Mouse (Mus musculus) v-Abl transformed pro-B cells (cell line): Measurements from ENCODE around the gene Dab1.

ENCODE experiments used
- in situ Hi-C, 2 experiments: fragments of 400-800 bp; cut with MboI; formaldehyde crosslinking; loops; one replicate each; pipeline ENCODE4 v1.15.1; 2025; ENCODE audit not compliant: unreplicated experiment in 2 of 2

Gene Dab1

GRCm38 (mm10) chr4:104429127-104429526, 810.0 kb downstream of the Dab1 start:
- in situ Hi-C loops = no loop called here

GRCm38 (mm10) chr4:104431231-104431855, 812.2 kb downstream of the Dab1 start:
- in situ Hi-C loops = no loop called here

GRCm38 (mm10) chr4:104432150-104432549, 813.0 kb downstream of the Dab1 start:
- in situ Hi-C loops = no loop called here

- in situ Hi-C loops = no loop called here
Observed at GRCm38 (mm10) chr4:104435736-104436135, 816.6 kb downstream of the Dab1 start.

GRCm38 (mm10) chr4:104436411-104436810, 817.3 kb downstream of the Dab1 start:
- in situ Hi-C loops = no loop called here

GRCm38 (mm10) chr4:104438730-104439129, 819.6 kb downstream of the Dab1 start:
- in situ Hi-C loops = no loop called here

- in situ Hi-C loops = no loop called here
Observed at GRCm38 (mm10) chr4:104439641-104440040, 820.5 kb downstream of the Dab1 start.

GRCm38 (mm10) chr4:104442925-104443747, 824.0 kb downstream of the Dab1 start:
- in situ Hi-C loops = no loop called here

GRCm38 (mm10) chr4:104443775-104444174, 824.6 kb downstream of the Dab1 start:
- in situ Hi-C loops = no loop called here

GRCm38 (mm10) chr4:104444985-104445384, 825.8 kb downstream of the Dab1 start:
- in situ Hi-C loops = no loop called here

GRCm38 (mm10) chr4:104448199-104448598, 829.0 kb downstream of the Dab1 start:
- in situ Hi-C loops = no loop called here

- in situ Hi-C loops = no loop called here
Observed at GRCm38 (mm10) chr4:104450645-104451044, 831.5 kb downstream of the Dab1 start.

- in situ Hi-C loops = no loop called here
Observed at GRCm38 (mm10) chr4:104452587-104452986, 833.4 kb downstream of the Dab1 start.

GRCm38 (mm10) chr4:104455151-104455550, 836.0 kb downstream of the Dab1 start:
- in situ Hi-C loops = no loop called here

- in situ Hi-C loops = no loop called here
Observed at GRCm38 (mm10) chr4:104455760-104456159, 836.6 kb downstream of the Dab1 start.

GRCm38 (mm10) chr4:104456173-104456873, 837.2 kb downstream of the Dab1 start:
- in situ Hi-C loops = no loop called here

- in situ Hi-C loops = no loop called here
Observed at GRCm38 (mm10) chr4:104458726-104459125, 839.6 kb downstream of the Dab1 start.

- in situ Hi-C loops = no loop called here
Observed at GRCm38 (mm10) chr4:104461106-104462011, 842.2 kb downstream of the Dab1 start.

- in situ Hi-C loops = no loop called here
Observed at GRCm38 (mm10) chr4:104462932-104463780, 844.0 kb downstream of the Dab1 start.

- in situ Hi-C loops = no loop called here
Observed at GRCm38 (mm10) chr4:104463781-104464170, 844.6 kb downstream of the Dab1 start.
